ENCODE assay signal across 8 mouse cellular contexts in genomic region chr6:87597116-87597833, GRCm38 (mm10). TPM values are rescaled to one million over a fixed set of nuclear protein-coding genes. Genes with fewer than 3 reads are reported as not detected.
A peak's percentile ranks its signal among the peaks of the same experiment; 100 is the strongest.
DNase-seq lines count a peak whose midpoint lies in the region; ATAC-seq and TF ChIP-seq lines count a peak whose summit lies in the region.

No protein-coding gene starts in this region.

- no peaks in the 10 kb centered on the region for H3K27me3 ChIP-seq in thymus, adult 2 months (ENCODE audit: control insufficient read depth, insufficient read depth, low read length)

- peaks cover 8% of the 10 kb centered on the region for H3K4me1 ChIP-seq in thymus, adult 2 months (replicated peaks; ENCODE audit: control insufficient read depth, insufficient read depth, low read length)

- WGBS in thymus, adult 2 months, result 49% methylated on average over 10 of the region's 10 CpGs

- no peak overlapping the region for H3K4me3 ChIP-seq in thymus, adult 2 months (ENCODE audit: control insufficient read depth, insufficient read depth, low read length)

- no peak for TF ChIP-seq CTCF in thymus, adult 2 months (IDR thresholded peaks at IDR 0.05; ENCODE audit: borderline replicate concordance, control insufficient read depth, extremely low read depth, insufficient read depth, low read length, poor library complexity)

- ATAC-seq in cerebellum, adult (ENCODE audit: insufficient number of reproducible peaks, low FRiP score, low TSS enrichment), result no peak
- ATAC-seq in megakaryocyte, adult 5-6 weeks (ENCODE audit: poor library complexity, severe bottlenecking), result no peak

- TF ChIP-seq POLR2A in thymus, adult 2 months (IDR thresholded peaks at IDR 0.05; ENCODE audit: control insufficient read depth, extremely low read depth, insufficient read depth, low read length, poor library complexity), result no peak

- no peak overlapping the region for H3K27ac ChIP-seq in thymus, adult 2 months (ENCODE audit: control insufficient read depth, insufficient read depth, low read length)

- peak; percentile 72 to 80 for DNase-seq in cerebellum, postnatal 14 days
- DNase-seq in thymus, postnatal 25 days, result peak; percentile 6
- no peak for DNase-seq in thymus, adult 2 months
- DNase-seq in kidney, postnatal 10 days, result peak; percentile 70
- DNase-seq in yolk sac, embryonic 10.5 days (ENCODE audit: low spot score), result peak; percentile 31
- DNase-seq in spleen, postnatal 14 days (ENCODE audit: low spot score in 2 of 2), result no peak

- no peaks in the 10 kb centered on the region for H3K36me3 ChIP-seq in thymus, adult 2 months (ENCODE audit: control insufficient read depth, insufficient read depth, low read length)

RNA-seq across cellular contexts. Expression of gene Prokr1, which starts 6.7 kb away (rescaled TPM):
- polyA plus RNA-seq in thymus, adult 2 months (2012; rRNA removed), result 0.20 and 0.26 TPM in 2 replicates
- total RNA-seq in megakaryocyte, adult 5-6 weeks (2015), result 0.11 and 0.29 TPM in 2 replicates
- total RNA-seq in megakaryocyte, adult 5-6 weeks (2017), result 0.08 and 0.26 TPM in 2 replicates

Comparison
In these comparisons a context has a peak if more than half of its experiments do, and no peak if none do; other contexts are left out.
1. DNase-seq: peak in cerebellum, postnatal 14 days (2 of 2), thymus, postnatal 25 days (single experiment), kidney, postnatal 10 days (single experiment) and yolk sac, embryonic 10.5 days (single experiment); none in thymus, adult 2 months (single experiment) and spleen, postnatal 14 days (0 of 2).